18 mouse cellular contexts compared by ENCODE assay signal in genomic region chr14:120406271-120406670, GRCm38 (mm10).
DNase-seq lines count a peak whose midpoint lies in the region; ATAC-seq and TF ChIP-seq lines count a peak whose summit lies in the region.
"Had no signal": no experiment of that assay in that cellular context is flagged by ENCODE, and none has a peak within 500 bp of the region (broad histone marks: within the 10 kb centered on the region; RNA-seq: fewer than 3 reads in every experiment).

No protein-coding gene starts in this region.

- WGBS in lung, embryonic 14.5 days = 33% methylated on average over 6 of the region's 6 CpGs
- 63% methylated on average over 6 of the region's 6 CpGs for WGBS in intestine, embryonic 16.5 days
- WGBS in small intestine, adult 2 months = 34% methylated on average over 6 of the region's 6 CpGs

- H3K4me3 ChIP-seq in lung, embryonic 14.5 days (ENCODE audit: low read depth, low read length) = no peak overlapping the region
- H3K4me3 ChIP-seq in intestine, embryonic 16.5 days (ENCODE audit: low read length) = no peak overlapping the region
- no peak overlapping the region for H3K4me3 ChIP-seq in small intestine, adult 2 months (ENCODE audit: low read depth, low read length)
- H3K4me3 ChIP-seq: embryonic facial prominence, embryonic 13.5 days; left cerebral cortex, adult 2 months; midbrain, embryonic 12.5 days had no signal

- no peaks in the 10 kb centered on the region for H3K27me3 ChIP-seq in lung, embryonic 14.5 days (ENCODE audit: insufficient read depth, low read length)
- H3K27me3 ChIP-seq in intestine, embryonic 16.5 days (replicated peaks; ENCODE audit: control insufficient read depth, insufficient read depth, low read length) = no peaks in the 10 kb centered on the region
- H3K27me3 ChIP-seq in small intestine, adult 2 months (ENCODE audit: control insufficient read depth, insufficient read depth, low read length) = no peaks in the 10 kb centered on the region
- H3K27me3 ChIP-seq: embryonic facial prominence, embryonic 13.5 days; midbrain, embryonic 12.5 days; Patski had no signal

- H3K4me2 ChIP-seq in lung, embryonic 14.5 days = no peak overlapping the region
- H3K4me2 ChIP-seq in intestine, embryonic 16.5 days (ENCODE audit: low read depth, low read length) = 0 out of 2 replicates have a peak overlapping the region, but pooled peaks have one; percentile 4
- H3K4me2 ChIP-seq: embryonic facial prominence, embryonic 13.5 days; heart, embryonic 11.5 days; midbrain, embryonic 12.5 days had no signal

- peaks cover 59% of the 10 kb centered on the region for H3K36me3 ChIP-seq in lung, embryonic 14.5 days (ENCODE audit: insufficient read depth)
- H3K36me3 ChIP-seq in intestine, embryonic 16.5 days (ENCODE audit: control insufficient read depth, insufficient read depth, low read length) = peaks cover 9% of the 10 kb centered on the region; the same call in 1 of the 2 replicates
- H3K36me3 ChIP-seq in small intestine, adult 2 months (ENCODE audit: control insufficient read depth, insufficient read depth, low read length) = peaks cover 26% of the 10 kb centered on the region

- H3K9me3 ChIP-seq in lung, embryonic 14.5 days (ENCODE audit: low read depth, low read length) = no peaks in the 10 kb centered on the region
- no peaks in the 10 kb centered on the region for H3K9me3 ChIP-seq in intestine, embryonic 16.5 days (ENCODE audit: control insufficient read depth, low read length)
- H3K9me3 ChIP-seq: embryonic facial prominence, embryonic 13.5 days; midbrain, embryonic 12.5 days had no signal

- intact Hi-C loops in heart, postnatal 10 days (cut with DNase I) = no loop called here

- H3K27ac ChIP-seq in lung, embryonic 14.5 days (ENCODE audit: low read depth) = peak overlapping the region; percentile 67
- H3K27ac ChIP-seq in intestine, embryonic 16.5 days (ENCODE audit: low read length) = peak overlapping the region; percentile 87
- peak overlapping the region; percentile 83 for H3K27ac ChIP-seq in small intestine, adult 2 months (ENCODE audit: insufficient read depth, low read depth, low read length)
- H3K27ac ChIP-seq: embryonic facial prominence, embryonic 13.5 days; left cerebral cortex, adult 2 months; macrophage; midbrain, embryonic 12.5 days had no signal

- DNase-seq in heart, adult 11 months = peak; percentile 72
- no peak for DNase-seq in heart, postnatal 10 days
- DNase-seq in lung, embryonic 14.5 days = no peak
- no peak for DNase-seq in lung, postnatal 4 days
- DNase-seq in spleen, adult 12 weeks (ENCODE audit: low spot score) = no peak
- DNase-seq: adrenal gland, adult 8-10 months; cerebellum, adult 8-10 months; retina, postnatal 1 day had no signal

- H3K9ac ChIP-seq in lung, embryonic 14.5 days = no peak overlapping the region; the same call in 1 of the 2 replicates
- H3K9ac ChIP-seq in intestine, embryonic 16.5 days (ENCODE audit: low read depth, low read length) = 0 out of 2 replicates have a peak overlapping the region, but pooled peaks have one; percentile 10
- H3K9ac ChIP-seq: embryonic facial prominence, embryonic 13.5 days; midbrain, embryonic 12.5 days had no signal

- peak; percentile 61; the same call in 1 of the 2 replicates for ATAC-seq in lung, embryonic 14.5 days (ENCODE audit: insufficient read depth)
- peak; percentile 50 for ATAC-seq in intestine, embryonic 16.5 days
- ATAC-seq in megakaryocyte-erythroid progenitor cell, adult 5-6 weeks (replicated peaks; ENCODE audit: low FRiP score, low TSS enrichment, poor library complexity, severe bottlenecking) = no peak
- ATAC-seq: hindbrain, embryonic 16.5 days; Patski had no signal

- TF ChIP-seq POLR2A in small intestine, adult 2 months (IDR thresholded peaks at IDR 0.05; ENCODE audit: low read depth, low read length) = no peak

- no peaks in the 10 kb centered on the region for H3K4me1 ChIP-seq in lung, embryonic 14.5 days (ENCODE audit: insufficient read depth)
- 0 out of 2 replicates have a peak, but pooled peaks cover 4% of the 10 kb centered on the region for H3K4me1 ChIP-seq in intestine, embryonic 16.5 days (ENCODE audit: control insufficient read depth, insufficient read depth, low read length)
- peaks cover 9% of the 10 kb centered on the region for H3K4me1 ChIP-seq in small intestine, adult 2 months (ENCODE audit: control insufficient read depth, insufficient read depth, insufficient read length, low read length)
- H3K4me1 ChIP-seq: embryonic facial prominence, embryonic 13.5 days; midbrain, embryonic 12.5 days had no signal

- TF ChIP-seq CTCF in lung, embryonic 14.5 days (IDR thresholded peaks at IDR 0.05; ENCODE audit: low read depth) = no peak
- TF ChIP-seq CTCF in small intestine, adult 2 months (IDR thresholded peaks at IDR 0.05; ENCODE audit: extremely low read depth, insufficient read length, insufficient replicate concordance, low read depth, low read length) = no peak
